Mouse (Mus musculus): ENCODE measurements around the gene Arhgef7.

Arhgef7 gene

GRCm38 (mm10) chr8:11727651-11728481 lies at the start of gene Arhgef7:
Arhgef7 (plus strand) TSS chr8:11727721.
- DNase-seq (ENCODE audit: low spot score in 2 of 2), result peak; percentile 75 to 82

- DNase-seq (ENCODE audit: low spot score in 2 of 2), result no peak
Measured at GRCm38 (mm10) chr8:11684558-11684957, 43.0 kb upstream of the Arhgef7 start.

DNA sequence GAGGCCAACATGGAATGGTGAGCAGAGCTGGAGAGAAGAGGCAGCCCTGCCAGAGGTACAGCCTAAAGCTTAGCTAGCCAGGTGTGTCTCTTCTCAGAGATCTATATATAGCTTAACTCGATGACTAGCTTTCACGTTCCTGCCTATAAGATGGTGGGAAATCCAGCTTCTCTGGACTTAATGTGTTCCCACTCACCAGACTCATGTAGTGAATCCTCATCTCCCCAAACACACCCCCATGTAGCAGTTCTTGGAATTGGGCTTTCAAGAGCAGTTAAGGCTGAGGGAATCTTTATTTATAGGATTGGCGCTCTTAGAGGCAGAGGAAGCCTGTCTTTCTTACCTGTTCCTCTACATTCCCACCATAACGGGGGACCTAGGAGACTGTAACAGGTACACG lies 40.3 kb upstream of the Arhgef7 start:
- no peak for DNase-seq (ENCODE audit: low spot score in 2 of 2)

GRCm38 (mm10) chr8:11689945-11690344 lies 37.6 kb upstream of the Arhgef7 start:
- DNase-seq (ENCODE audit: low spot score in 2 of 2), result no peak

DNA sequence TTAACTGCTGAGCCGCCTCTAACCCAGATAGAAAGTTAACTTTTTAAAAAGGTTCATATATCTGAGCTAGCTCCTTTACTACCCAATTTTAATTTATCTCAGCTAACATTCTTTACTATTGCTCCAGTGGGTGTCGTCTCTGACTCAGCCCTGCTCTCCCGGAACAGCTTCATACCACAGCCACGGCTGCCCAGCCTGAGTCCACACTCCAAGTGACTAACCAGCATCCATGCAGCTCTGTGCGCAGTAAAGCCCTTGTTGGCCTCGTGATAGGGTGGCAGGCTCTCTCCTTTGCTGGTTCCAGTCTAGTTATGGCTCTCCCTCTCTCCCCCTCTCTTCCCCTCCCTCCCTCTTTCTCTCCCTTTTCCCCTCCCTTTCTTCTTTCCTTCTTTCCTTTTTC lies 36.2 kb upstream of the Arhgef7 start:
- DNase-seq (ENCODE audit: low spot score in 2 of 2), result no peak

GRCm38 (mm10) chr8:11691761-11692160 lies 35.8 kb upstream of the Arhgef7 start:
- DNase-seq (ENCODE audit: low spot score in 2 of 2), result no peak

- no peak for DNase-seq (ENCODE audit: low spot score in 2 of 2)
Measured at GRCm38 (mm10) chr8:11692455-11692854, 35.1 kb upstream of the Arhgef7 start.

GRCm38 (mm10) chr8:11693972-11694371 lies 33.5 kb upstream of the Arhgef7 start:
- DNase-seq (ENCODE audit: low spot score in 2 of 2), result no peak

DNA sequence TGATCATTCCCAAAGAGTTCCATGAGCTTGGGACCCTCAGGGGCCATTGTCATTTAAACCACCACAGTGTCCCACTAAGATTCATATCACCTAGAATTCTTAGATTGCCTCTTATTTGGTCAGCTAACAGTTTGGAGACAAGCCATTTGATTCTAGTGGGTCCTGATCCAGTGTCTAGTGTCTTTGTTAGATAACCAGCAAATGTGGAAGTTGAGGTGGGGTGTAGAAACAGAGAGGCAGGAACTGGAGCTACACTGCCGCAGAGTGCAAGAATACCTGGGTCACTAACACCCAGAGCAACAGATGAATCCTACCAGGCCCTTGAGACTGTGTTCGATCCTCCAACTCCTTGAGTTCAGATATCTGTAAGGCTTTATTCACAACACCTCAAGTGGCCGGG lies 31.3 kb upstream of the Arhgef7 start:
- DNase-seq (ENCODE audit: low spot score in 2 of 2), result no peak

GRCm38 (mm10) chr8:11697467-11697866 lies 30.1 kb upstream of the Arhgef7 start:
- DNase-seq (ENCODE audit: low spot score in 2 of 2), result no peak

GRCm38 (mm10) chr8:11699442-11700001 lies 28.0 kb upstream of the Arhgef7 start:
- no peak for DNase-seq (ENCODE audit: low spot score in 2 of 2)

DNA sequence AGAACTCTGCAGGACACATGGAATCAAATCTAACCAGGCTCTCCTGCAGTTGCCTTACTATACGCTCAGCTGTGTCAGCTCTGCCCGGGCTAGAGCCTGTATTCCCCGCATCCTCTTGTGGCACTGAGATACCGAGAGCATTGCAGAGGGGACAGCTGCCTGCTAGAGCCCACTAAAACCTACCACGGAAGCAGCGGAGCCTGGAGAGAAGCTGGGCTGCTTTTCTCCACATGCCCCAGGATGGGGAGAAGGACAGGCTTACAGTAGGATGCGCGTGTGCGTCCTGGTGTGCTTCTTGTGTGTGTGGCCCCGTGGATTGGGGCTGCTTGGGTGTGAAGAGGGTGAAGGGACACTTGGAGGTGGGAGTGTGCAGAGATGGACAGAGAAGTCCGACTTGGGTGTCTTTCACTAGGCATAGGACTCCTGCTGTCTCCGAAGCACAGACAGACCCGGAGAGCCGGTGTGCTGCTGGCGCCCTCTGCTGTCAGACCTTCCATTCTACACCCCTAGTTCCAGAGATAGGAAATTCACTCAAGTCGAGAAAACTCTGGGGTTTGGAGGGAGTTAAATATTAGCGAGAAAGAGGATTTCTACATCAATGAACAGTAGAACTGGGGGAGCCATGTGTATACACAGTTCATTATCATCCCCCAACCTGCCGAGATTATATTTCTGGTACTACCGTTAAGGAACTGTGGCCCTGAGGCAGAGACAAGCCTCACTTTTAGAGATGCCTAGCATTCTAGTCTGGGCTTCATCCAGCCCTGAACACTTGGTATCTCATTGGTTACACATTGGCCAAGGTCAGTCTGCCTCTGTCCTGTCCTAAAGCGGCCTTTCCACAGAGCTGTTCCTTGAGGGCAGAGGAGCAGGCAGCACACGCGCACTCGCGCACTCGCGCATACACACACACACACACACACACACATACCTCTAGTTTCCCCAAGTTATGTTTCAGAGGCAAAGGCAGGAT lies 27.2 kb upstream of the Arhgef7 start:
- peak; percentile 41 to 79 for DNase-seq (ENCODE audit: low spot score in 2 of 2)

- DNase-seq (ENCODE audit: low spot score in 2 of 2), result no peak
Measured at GRCm38 (mm10) chr8:11701033-11701362, 26.5 kb upstream of the Arhgef7 start, which contains the start of gene 1700016D06Rik. 1700016D06Rik (minus strand) TSS chr8:11701063.

DNA sequence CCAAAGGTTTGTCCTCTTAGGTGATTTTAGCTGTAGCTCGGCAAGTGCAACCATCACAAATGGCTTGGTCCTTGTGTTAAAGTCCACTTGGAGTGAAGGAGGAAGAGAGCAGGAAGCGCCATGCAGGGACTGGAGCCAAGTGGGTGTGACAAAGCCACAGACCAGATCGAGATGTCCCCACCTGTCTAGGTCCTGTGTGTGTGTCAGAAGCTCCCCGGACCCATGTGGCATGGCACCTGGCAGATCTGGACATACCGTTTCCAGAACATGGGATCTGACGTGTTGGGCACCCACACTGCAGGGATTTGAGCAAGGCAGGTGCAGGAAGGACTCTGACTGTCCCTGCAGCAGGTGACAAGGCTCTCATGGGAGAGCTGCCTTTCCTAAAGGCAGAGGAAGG lies 26.1 kb upstream of the Arhgef7 start:
- DNase-seq (ENCODE audit: low spot score in 2 of 2), result no peak

DNA sequence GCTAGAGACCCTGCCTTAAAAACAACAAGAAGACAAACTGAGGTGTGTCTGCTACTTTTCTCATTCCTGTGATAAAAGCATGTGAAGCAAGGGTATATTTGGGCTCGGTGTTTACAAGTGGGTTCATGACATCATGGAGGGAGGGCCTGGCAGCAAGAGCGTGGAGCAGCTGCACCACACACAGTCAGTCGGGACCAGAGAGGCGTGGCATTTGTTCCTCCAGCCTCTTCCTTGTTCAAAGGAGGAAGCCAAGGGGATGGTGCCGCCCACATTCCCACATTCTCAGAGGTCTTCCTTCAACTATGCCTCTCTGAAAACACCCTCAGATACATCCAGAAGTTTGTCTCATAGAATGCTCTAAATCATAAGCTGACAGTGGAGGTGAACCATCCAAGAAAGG lies 23.7 kb upstream of the Arhgef7 start:
- DNase-seq (ENCODE audit: low spot score in 2 of 2), result no peak

DNA sequence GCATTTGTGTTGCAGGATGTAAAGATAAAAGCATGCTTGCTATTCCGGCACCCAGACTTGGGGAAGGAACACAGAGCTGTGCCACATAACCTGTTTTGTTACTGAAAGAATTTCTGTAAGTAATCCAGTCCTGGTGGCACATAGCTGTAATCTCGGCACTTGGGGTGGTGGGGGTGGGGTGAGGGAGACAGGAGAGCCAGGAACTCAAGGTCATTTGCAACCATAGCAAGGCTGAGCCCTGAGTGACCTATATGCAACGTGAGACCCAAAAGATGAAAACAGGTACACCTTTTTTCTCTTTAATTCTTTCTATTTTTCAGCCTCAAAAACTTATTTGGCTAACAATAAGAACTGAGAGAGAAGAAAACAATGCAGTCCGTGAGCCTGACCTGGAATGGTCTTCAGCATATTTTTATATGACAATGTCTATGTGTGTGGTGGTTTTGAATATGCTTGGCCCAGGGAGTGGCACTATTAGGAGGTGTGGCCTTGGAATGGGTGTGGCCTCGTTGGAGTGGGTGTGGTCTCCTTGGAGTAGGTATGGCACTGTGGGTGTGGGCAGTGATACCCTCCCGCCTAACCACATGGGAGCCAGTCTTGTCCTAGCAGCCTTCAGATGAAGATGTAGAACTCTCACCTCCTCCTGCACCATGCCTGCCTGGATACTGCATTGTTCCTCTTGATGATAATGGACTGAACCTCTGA lies 22.7 kb upstream of the Arhgef7 start:
- DNase-seq (ENCODE audit: low spot score in 2 of 2), result no peak

DNA sequence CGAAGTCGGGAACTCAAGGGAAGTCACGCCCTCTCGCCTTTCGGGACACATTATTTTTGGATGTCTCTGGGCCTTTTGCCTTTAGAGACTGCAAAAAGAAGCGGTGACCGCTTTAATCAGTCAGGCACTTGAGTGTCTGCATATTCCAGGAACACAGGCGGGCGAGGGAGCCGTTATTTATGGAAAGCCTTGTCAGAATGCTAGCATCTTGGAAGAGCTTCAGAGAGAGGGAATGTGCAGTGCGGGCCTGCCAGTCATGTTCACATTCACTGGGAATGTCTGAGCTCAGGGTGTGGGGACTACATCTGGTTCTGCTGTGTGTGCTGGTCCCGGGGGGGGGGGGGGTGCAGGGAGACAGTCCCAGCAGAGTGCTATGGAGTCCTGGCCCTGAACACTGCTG lies 21.7 kb upstream of the Arhgef7 start:
- peak in 1 of 2 experiments; percentile 34 for DNase-seq (ENCODE audit: low spot score in 2 of 2)

- no peak for DNase-seq (ENCODE audit: low spot score in 2 of 2)
Measured at GRCm38 (mm10) chr8:11707701-11708100, 19.8 kb upstream of the Arhgef7 start.

GRCm38 (mm10) chr8:11708815-11709214 lies 18.7 kb upstream of the Arhgef7 start:
- no peak for DNase-seq (ENCODE audit: low spot score in 2 of 2)

DNA sequence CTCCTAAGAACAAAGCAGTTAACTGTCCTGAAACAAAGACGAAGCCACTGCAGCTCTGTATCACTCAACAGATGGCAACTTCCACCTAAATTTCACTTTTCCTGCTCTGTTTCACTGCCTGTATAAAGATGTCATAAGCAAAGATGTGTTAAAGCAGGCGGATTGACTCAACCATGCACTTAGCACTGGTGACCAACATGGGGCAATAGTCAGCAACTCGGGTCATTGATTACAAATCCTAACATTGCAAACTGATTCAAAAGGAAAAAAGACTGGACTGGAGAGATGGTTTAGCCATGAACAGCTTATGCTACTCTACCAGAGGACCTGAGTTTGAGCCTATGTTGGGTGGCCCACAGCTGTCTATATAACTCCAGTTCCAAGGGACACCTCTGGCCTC lies 18.0 kb upstream of the Arhgef7 start:
- DNase-seq (ENCODE audit: low spot score in 2 of 2), result no peak

DNA sequence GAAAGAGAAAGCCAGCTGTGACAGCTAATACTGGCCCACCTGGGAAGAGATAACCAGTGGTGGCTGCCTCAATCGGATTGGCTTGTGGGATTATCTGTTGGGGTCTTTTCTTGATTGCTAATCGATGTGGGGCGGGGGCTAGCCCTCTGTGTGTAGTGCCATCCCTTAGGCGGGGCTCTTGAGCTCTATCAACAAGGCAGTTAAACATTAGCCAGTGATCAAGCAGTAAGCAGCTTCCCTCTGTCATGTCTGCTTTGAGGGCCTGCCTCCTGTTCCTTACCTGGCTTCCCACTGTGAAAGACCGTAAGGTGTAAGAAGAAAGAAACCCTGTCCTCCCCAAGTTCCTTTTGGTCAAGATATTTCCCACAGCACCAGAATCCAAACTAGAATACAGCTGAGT lies 17.1 kb upstream of the Arhgef7 start:
- no peak for DNase-seq (ENCODE audit: low spot score in 2 of 2)

DNA sequence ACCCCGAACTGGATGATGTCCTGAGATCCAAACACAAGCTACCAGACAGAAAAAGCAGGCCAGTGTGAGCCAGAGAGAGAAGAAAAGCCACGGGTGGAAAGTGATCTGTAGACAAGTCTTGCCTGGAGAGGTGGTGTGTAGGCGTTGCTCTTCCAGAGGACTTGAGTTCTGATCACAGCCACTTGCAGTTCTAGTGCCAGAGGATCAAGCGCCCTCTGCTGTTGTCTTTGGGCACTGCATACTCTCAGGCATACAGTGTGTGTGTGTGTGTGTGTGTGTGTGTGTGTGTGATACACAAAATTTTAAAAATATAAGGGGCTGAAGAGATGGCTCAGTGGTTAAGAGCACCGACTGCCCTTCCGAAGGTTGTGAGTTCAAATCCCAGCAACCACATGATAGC lies 15.3 kb upstream of the Arhgef7 start:
- no peak for DNase-seq (ENCODE audit: low spot score in 2 of 2)

All from frontal cortex, postnatal 10 days (tissue).